Mouse (Mus musculus) neural tube, embryonic 15.5 days (tissue): ENCODE results near the gene Mrpl34. TPM values are rescaled to one million over a fixed set of nuclear protein-coding genes. Genes with fewer than 3 reads are reported as not detected.

ENCODE experiments used
- polyA plus RNA-seq: library from polyadenylated mRNA; unstranded; fragments of >200 nt; fragmentation: Nextera tagmentation; extraction: Ambion mirVana; gene quantifications from 2 replicates; pipeline ENCODE4 v1.2.1, GENCODE M21; 2015

Gene Mrpl34
- polyA plus RNA-seq, 1 experiment from 2014 or later, result 182 TPM

Other genes with a start within 250 kb of the Mrpl34 start
- gene Myo9b, start 192.2 kb upstream of the Mrpl34 start, polyA plus RNA-seq, result 14.9 and 16.0 TPM in 2 replicates
- 68.5 and 72.0 TPM in 2 replicates for gene Haus8, start 192.0 kb upstream of the Mrpl34 start, polyA plus RNA-seq
- gene Use1, start 98.1 kb upstream of the Mrpl34 start, polyA plus RNA-seq, result 121 and 122 TPM in 2 replicates
- gene Ocel1, start 93.7 kb upstream of the Mrpl34 start, polyA plus RNA-seq, result 5.6 and 9.2 TPM in 2 replicates
- 28.6 and 34.9 TPM in 2 replicates for gene Nr2f6, start 83.0 kb upstream of the Mrpl34 start, polyA plus RNA-seq
- 7.0 and 9.8 TPM in 2 replicates for gene Ushbp1, start 69.2 kb upstream of the Mrpl34 start, polyA plus RNA-seq
- 96.0 and 96.1 TPM in 2 replicates for gene Babam1, start 68.1 kb upstream of the Mrpl34 start, polyA plus RNA-seq
- gene Ankle1, start 58.9 kb upstream of the Mrpl34 start, polyA plus RNA-seq, result 7.0 and 16.4 TPM in 2 replicates
- gene Abhd8, start 1.3 kb upstream of the Mrpl34 start, polyA plus RNA-seq, result 160 and 192 TPM in 2 replicates
- gene Dda1, start 4.2 kb downstream of the Mrpl34 start, polyA plus RNA-seq, result 223 and 252 TPM in 2 replicates
- 5.7 and 6.8 TPM in 2 replicates for gene Ano8, start 21.0 kb downstream of the Mrpl34 start, polyA plus RNA-seq
- gene Gtpbp3, start 23.1 kb downstream of the Mrpl34 start, polyA plus RNA-seq, result 15.4 and 17.1 TPM in 2 replicates
- 9.5 and 21.1 TPM in 2 replicates for gene Plvap, start 46.8 kb downstream of the Mrpl34 start, polyA plus RNA-seq
- gene Ccdc194, start 60.8 kb downstream of the Mrpl34 start, polyA plus RNA-seq, result 0.13 TPM in 2 replicates
- 16.1 and 35.7 TPM in 2 replicates for gene Bst2, start 72.5 kb downstream of the Mrpl34 start, polyA plus RNA-seq
- gene Mvb12a, start 78.0 kb downstream of the Mrpl34 start, polyA plus RNA-seq, result 71.3 and 72.0 TPM in 2 replicates
- 0.15 and 0.95 TPM in 2 replicates for gene Tmem221, start 93.9 kb downstream of the Mrpl34 start, polyA plus RNA-seq
- 0.15 TPM in 1 of 2 replicates, not detected in the other for gene Nxnl1, start 101.6 kb downstream of the Mrpl34 start, polyA plus RNA-seq
- gene Slc27a1, start 103.9 kb downstream of the Mrpl34 start, polyA plus RNA-seq, result 83.0 and 85.9 TPM in 2 replicates
- 223 and 232 TPM in 2 replicates for gene Pgls, start 127.2 kb downstream of the Mrpl34 start, polyA plus RNA-seq
- 8.4 and 10.2 TPM in 2 replicates for gene Fam129c, start 132.7 kb downstream of the Mrpl34 start, polyA plus RNA-seq
- gene Colgalt1, start 146.0 kb downstream of the Mrpl34 start, polyA plus RNA-seq, result 73.4 and 76.9 TPM in 2 replicates
- 18.1 and 22.2 TPM in 2 replicates for gene Unc13a, start 206.8 kb downstream of the Mrpl34 start, polyA plus RNA-seq
- gene Jak3, start 211.3 kb downstream of the Mrpl34 start, polyA plus RNA-seq, result 7.4 and 11.5 TPM in 2 replicates
- 1.4 and 2.8 TPM in 2 replicates for gene Insl3, start 224.3 kb downstream of the Mrpl34 start, polyA plus RNA-seq
- gene B3gnt3, start 236.8 kb downstream of the Mrpl34 start, polyA plus RNA-seq, result 0.56 and 1.3 TPM in 2 replicates